Mouse (Mus musculus) cortical plate, adult 2 months (tissue): Measurements from ENCODE around the gene Git2.

ENCODE experiments used
- CTCF ChIP-seq: fragments of 200-500 bp; IDR thresholded peaks from 2 replicates; pipeline ENCODE4 v1.5.1; 2011; ENCODE audit warnings: mild to moderate bottlenecking, control low read depth, low read length; ENCODE audit not compliant: insufficient read depth; ENCODE audit errors: extremely low read depth
- POLR2A ChIP-seq: fragments of 200-500 bp; IDR thresholded peaks from 2 replicates; pipeline ENCODE4 v1.6.1; 2011; ENCODE audit warnings: mild to moderate bottlenecking, low read length, control low read depth; ENCODE audit not compliant: insufficient read depth; ENCODE audit errors: extremely low read depth

- TF ChIP-seq CTCF = no peak
- no peak for TF ChIP-seq POLR2A
Observed at GRCm38 (mm10) chr5:114742572-114742971, 32.7 kb downstream of the Git2 start.
